Mouse (Mus musculus) cerebellum, adult 18-20 months (tissue): ENCODE data around the gene Il10rb.
"Not testable (repeated sequence)": the region's sequence is repeated elsewhere in the genome, so short reads cannot be mapped to it uniquely, and the experiment has no call there.

Source experiments
- DNase-seq, 2 experiments: peaks; one replicate each; pipeline ENCODE4 v3.0.0; 2021

The Il10rb gene

DNA sequence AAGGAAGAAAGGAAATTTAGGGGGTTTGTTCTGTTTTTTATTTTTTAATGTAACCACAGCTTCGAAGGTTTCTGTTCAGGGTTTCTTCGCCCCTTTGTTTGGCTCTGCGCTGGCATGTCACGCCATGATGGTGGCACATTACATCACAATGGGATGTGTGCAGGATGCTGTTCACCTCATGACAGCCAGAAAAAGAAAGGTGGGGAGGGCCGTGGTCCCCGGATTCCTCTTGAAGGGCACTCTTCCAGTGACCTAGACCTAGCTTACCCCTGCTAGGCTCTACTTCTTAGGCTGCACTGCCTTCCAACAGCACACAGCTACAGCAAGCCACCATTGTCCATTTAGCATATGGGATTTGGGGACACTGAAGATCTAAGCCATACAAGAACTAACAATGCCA, 19.9 kb downstream of the Il10rb start:
- DNase-seq, result no peak

DNA sequence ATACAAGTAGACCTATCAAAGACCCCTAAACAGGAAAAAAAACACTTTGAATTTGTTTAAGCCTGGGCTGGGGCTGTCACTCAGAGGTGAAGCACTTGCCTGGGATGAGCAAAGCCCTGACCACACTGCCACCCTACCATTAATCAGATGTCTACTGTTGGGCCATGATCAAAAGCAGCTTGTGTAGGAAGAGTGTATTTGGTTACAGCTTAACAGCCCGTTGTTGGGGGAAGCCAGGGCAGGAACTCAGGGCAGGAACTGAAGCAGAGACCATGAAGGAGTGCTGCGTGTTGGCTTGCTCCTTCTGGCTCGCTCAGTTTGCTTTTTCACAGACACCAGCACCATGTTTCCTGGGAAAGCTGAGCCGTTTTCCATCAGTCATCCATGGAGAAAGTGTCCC, 20.6 kb downstream of the Il10rb start:
- DNase-seq, result no peak

GRCm38 (mm10) chr16:91427461-91427860, 21.5 kb downstream of the Il10rb start:
- DNase-seq, result no peak

DNA sequence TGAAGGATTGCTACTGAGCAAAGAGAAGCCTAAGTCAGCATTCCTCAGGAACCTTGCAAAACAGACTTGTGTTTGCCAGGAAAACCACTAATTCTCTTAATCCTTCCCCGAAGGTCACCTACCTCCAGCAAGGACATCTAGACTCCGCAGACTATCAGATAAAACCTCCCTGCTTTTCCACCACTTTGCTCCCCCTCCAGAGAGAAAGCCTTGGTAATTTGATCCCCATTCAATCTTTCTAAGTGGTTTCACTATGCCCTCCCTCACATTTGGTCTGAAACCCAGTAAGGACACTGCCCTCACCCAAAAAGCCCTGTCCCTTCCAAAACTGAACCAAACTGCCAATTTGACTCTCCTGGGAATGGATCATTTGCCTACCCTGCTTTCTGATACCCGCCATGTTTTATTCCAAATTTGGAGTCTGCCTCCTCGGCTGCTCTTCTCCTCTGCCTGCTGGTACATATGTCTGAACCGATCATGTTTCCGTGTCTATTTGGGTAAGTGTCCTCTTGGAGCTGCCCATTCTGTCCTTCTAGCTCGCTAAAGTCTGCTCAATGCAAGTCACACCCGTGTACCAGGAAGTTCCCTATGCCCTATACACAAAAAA, 22.4 kb downstream of the Il10rb start:
- DNase-seq, result no peak

- no peak for DNase-seq
These were observed 26.9 kb downstream of the Il10rb start for GRCm38 (mm10) chr16:91432720-91433328.

DNA sequence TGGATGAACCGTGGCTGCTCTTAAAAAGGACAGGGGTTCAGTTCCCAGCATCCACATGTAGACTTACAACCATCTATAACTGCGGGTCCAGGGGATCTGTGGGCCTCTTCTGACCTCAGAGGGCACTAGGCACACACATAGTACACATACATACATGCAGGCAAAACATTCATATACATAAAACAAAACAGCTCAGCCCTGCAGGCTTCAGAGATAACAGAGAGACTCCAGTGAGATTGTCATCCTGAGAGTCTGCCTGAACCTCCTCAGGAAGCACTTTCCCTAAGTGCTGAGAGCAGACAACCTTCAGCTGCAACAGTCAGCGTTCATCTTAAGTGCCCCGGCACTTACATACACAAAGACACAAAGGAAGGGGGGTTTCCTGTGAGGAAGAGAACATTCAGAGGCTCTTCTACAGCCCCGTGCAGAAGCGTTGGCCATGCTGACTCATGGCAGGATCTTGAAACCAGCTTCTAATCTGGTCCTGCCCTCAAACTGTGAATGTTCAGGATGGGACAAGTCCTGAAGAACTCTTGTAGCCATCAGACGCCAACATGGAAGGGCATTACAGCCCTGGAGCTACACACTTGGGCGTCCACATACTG, 27.5 kb downstream of the Il10rb start:
- DNase-seq, result no peak

DNA sequence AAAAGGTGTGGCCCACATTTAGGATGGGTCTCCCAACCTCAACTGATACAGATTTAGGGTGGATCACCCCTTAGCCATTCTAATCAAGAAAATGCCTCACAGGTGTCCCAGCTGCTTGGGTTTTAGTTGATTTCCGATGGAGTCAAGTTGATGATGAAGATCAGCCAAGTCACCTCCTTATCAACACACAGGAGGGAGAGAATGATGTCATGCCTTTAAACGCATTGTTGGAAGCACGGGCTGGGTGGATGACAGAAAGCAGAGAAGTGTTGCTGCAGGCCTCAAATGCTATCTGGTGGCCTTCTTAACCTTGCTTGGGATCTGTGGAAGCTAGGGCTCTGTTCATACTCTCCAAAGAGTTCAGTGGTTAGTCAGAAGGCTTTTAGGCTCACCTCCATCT, 28.2 kb downstream of the Il10rb start:
- DNase-seq, result no peak

DNA sequence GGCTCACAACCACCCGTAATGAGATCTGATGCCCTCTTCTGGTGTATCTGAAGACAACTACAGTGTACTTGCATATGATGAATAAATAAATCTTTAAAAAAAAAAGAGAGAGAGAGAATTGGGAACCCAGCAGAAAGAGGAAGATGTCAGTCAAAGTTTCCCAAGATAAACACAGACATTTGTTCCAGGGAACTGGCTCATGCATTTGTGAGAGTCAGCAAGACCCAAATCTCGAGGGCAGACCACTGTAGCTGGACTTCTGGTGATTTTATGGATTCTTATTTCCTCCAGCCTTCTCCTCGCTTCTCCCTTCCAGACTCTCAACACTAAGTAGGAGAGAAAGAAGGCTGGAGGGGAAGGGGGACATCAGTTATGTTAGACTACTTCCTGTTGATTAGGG, 32.1 kb downstream of the Il10rb start:
- no peak for DNase-seq

DNA sequence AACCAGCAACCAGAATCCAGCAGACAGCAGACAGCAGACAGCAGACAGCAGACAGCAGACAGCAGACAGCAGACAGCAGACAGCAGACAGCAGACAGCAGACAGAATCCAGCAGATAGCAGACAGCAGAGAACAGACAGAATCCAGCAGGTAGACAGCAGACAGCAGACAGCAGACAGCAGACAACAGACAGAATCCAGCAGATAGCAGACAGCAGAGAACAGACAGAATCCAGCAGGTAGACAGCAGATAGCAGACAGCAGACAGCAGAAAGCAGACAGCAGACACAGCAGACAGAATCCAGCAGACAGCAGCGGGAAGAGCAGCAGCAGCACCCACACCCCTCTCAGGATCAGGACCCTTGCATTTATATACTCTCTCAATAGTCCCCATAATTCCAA, 32.6 kb downstream of the Il10rb start:
- DNase-seq, result not testable (repeated sequence)

DNA sequence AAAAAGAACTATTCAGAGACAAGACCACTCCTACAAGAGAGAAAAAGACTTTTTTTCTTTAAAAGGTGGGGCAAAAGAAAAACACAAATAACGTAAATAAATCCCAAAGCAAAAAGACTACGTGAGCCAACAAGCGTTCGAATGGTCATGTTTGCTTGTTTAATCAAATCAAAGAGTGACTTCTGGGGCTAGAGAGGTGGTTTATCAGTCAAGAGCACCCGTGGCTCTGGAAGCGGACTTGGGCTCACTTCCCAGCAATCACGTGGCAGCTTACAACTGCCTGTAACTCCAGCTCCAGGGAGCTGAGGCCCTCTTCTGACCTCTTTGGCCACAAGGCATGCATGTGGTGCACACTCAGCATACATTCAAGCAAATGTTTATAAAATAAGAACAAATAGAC, 35.4 kb downstream of the Il10rb start:
- DNase-seq, result no peak

DNA sequence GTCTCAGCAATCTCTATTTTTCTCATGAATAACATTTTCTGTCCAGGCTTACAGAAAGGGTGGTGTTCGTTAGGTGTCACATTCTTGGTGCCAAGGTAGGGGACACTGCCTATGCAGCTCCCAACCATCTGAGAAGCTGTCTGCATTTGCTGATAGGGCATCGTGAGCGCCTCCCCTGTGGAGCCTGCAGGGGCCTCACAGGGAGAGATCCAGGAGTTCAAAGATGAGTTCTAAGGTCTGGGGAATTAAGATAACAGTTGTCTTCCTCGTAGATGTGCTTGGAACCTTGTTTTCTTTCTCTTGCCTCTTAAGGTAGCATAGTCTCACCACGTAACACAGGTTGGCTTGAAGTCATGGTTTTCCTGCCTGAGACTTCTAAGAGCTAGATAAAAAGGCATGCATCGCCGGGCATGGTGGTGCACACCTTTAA, 35.9 kb downstream of the Il10rb start:
- no peak for DNase-seq

GRCm38 (mm10) chr16:91442446-91442845, 36.5 kb downstream of the Il10rb start:
- DNase-seq, result no peak

- no peak for DNase-seq
These were observed 37.2 kb downstream of the Il10rb start for GRCm38 (mm10) chr16:91443211-91443611.

GRCm38 (mm10) chr16:91444847-91445246, 38.9 kb downstream of the Il10rb start:
- no peak for DNase-seq

GRCm38 (mm10) chr16:91445566-91445965, 39.6 kb downstream of the Il10rb start:
- DNase-seq, result no peak

GRCm38 (mm10) chr16:91446778-91447511, 41.0 kb downstream of the Il10rb start:
- no peak for DNase-seq

GRCm38 (mm10) chr16:91447512-91447900, 41.5 kb downstream of the Il10rb start:
- no peak for DNase-seq

DNA sequence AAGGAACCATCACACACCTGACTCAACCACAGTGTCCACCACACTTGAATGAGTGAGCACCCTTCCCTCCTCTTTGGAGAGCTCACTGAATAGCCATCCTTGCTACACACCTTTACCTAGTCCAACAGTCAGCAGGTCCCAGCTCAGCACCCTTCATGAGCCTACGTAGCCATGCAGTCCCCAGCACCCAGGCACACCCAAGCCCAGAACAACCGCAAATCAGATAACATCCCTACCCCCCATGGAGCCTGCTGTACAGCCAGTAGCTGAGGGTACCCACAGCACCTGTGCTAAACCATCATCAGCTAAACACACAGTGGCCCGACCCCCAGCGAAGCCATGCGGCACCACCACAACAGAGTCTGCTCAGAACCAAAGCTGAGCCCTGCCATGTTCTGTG, 42.1 kb downstream of the Il10rb start:
- no peak for DNase-seq

GRCm38 (mm10) chr16:91448895-91449294, 42.9 kb downstream of the Il10rb start:
- no peak for DNase-seq

- no peak for DNase-seq
These were observed 44.4 kb downstream of the Il10rb start for GRCm38 (mm10) chr16:91450137-91451064.

DNA sequence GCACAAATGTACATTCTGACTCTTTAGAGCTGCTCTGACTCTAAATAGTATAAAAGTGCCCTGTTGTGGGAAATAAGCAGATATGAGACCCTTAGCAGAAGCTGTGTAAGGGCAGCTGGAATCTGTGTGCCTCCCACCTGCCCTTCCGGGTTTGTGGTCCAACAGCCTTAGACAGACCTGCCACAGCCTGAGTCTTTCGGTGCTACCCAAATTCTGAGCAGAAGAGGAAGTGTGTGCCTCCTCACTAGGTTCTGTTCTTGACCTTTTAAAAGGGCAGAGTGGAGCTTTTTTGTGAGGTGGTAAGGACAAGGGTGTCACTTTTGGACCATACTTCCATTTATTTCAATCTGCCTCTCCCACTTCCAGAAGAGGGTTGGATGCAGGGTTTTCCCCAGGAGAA, 46.0 kb downstream of the Il10rb start:
- DNase-seq, result no peak

DNA sequence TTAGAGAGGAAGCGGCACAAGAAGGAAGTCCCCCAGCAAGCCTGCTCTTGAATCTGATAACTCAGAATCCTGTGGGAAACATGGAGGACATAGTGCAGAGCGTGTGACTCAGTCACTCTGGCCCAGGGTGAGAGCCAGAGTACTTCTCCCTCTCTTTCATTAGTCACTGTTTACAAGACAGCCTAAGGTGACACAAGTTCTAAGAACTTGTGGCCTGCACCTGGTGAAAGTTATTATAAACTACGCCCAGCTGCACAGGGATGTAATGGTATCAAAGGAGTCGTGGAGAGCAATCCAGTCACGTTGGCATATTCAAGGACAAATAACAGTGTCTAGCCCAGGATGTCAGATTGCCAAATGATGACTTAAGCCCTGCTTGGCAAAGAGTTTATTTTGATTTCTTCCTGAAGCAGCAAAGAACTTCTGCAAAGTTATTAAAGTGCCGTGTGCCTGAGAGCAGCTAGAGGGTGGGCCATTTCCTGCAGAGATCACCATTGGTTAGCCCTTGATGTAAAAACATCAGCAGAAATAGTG, 46.5 kb downstream of the Il10rb start:
- DNase-seq, result no peak

GRCm38 (mm10) chr16:91455868-91456267, 49.9 kb downstream of the Il10rb start:
- no peak for DNase-seq
